Mouse (Mus musculus) ovary, adult 18-20 months (tissue): Measurements from ENCODE around the gene Olfr1509.
"Not testable (repeated sequence)": the region's sequence is repeated elsewhere in the genome, so short reads cannot be mapped to it uniquely, and the experiment has no call there.

Source experiments
- DNase-seq: peaks from one replicate; pipeline ENCODE4 v3.0.0; 2022; ENCODE audit warnings: low spot score, mixed read lengths

The Olfr1509 gene

DNA sequence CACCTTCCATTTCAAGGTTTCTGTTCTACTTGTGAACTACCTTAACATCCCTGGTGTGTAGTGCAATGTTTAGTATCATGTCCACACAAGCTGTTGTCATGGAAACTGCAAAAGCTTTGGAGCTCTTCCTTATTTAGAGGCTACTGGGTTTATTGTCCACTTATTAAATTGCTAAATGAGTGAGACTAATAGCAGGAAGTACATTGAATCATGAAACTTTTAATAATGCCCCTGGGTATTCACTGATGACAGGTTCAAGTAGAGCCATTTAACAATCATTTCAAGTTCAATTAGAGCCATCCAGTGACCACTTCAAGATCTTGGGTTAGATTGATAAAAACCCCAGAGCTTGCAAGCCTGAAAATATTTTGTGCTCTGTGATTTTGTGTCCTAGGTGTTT lies at the start of gene Olfr1509:
TSS of gene Olfr1509 (plus strand) at position 301 of the 400 bp plus-strand sequence.
- DNase-seq = no peak

- no peak for DNase-seq
Observed at GRCm38 (mm10) chr14:52397279-52397678, 45.5 kb upstream of the Olfr1509 start, which contains the start of gene Olfr1511. Gene Olfr1511 (minus strand): TSS chr14:52397379.

DNA sequence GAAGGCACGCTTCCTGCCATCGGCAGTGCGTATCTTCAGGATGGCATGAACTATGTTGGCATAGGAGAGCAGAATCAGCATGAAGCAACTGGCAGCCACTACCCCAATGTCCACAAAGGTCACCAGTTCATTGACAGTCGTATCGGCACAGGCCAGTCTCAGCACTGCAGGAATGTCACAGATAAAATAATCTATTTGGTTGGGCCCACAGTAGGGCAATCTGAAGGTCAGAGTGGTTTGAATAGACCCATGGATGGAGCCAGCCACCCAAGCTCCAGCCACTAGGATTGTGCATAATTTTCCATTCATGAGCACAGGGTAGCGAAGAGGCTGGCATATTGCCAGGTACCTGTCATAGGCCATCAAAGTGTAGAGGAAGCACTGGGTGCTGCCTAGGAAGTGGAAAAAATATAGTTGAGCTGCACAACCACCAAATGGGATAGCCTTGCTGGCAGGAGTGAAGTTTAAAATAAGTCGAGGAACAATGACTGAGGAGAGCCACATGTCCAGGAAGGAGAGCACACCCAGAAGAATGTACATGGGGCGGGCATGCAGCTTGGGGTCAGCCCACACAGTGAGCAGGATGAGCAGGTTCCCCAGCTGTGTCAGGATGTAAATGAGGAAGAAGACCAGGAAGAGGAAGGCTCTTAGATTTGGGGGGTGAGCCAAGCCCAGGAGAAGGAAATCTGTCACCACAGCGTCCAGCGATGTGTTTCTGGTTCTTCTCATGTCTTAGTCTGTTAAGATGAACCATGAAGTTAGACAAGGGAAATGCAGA lies 32.5 kb upstream of the Olfr1509 start:
- DNase-seq = not testable (repeated sequence)

- DNase-seq = no peak
Observed at GRCm38 (mm10) chr14:52414273-52414672, 28.5 kb upstream of the Olfr1509 start, which contains the start of gene Olfr1510. Gene Olfr1510 (minus strand): TSS chr14:52414373.

DNA sequence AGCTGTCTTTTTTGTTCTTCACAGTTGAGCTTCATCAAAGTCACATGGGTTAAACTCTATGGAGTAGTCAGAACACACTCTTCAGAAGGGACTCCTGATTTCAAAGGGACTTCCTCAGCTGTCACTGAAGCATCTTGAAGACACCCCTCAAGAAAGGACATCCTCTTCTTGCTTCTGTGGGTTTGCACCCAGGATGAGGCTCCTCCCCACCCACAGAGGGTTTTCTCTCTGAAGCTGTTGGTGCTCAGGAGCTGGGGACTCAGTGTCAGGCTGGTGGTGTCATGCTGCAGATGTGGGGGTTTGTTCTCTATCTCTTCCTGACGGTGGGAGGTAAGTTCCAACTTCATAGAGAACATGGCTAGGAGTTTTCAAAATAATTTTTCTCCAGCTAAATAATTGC lies 15.1 kb upstream of the Olfr1509 start:
- DNase-seq = no peak

- DNase-seq = no peak
Observed at GRCm38 (mm10) chr14:52451138-52451537, 8.3 kb downstream of the Olfr1509 start.

DNA sequence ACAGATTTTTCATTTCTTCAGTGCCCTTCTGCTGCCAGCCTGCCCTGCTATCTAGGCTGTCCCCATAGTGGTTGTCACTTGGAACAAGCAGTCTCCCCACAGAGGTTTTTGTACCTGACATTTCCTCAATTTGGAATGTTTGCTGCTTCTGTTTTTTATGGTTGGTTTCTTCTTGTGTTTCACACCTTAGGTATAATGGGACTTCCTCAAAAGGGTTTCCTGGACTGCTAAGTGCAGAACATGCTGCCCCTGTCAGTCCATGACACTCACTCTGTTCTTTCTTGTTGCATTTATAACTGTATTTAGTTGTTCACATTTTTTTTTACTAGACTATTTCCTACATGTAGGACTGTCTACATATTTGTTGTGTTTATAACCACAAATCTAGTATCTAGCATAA lies 19.1 kb downstream of the Olfr1509 start:
- no peak for DNase-seq

DNA sequence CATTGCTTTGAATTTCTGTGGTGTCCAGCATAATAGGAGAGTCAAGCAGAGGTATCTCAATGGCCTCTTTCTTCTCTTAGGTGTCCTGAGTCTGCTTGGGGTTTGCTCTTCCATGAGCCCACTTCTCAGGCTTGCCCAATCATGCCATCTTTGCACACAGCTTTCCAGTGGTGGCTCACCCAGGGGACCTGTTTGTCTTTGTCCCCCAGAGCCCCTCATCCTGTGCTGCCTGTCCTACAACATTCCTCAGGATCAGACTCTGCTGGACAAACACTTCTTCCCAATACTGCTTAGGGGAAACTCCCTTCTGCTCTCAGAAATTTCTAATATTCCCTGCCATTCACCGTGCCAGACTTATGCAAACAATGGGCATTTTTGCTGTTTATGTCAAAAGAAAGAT lies 22.9 kb downstream of the Olfr1509 start:
- no peak for DNase-seq

DNA sequence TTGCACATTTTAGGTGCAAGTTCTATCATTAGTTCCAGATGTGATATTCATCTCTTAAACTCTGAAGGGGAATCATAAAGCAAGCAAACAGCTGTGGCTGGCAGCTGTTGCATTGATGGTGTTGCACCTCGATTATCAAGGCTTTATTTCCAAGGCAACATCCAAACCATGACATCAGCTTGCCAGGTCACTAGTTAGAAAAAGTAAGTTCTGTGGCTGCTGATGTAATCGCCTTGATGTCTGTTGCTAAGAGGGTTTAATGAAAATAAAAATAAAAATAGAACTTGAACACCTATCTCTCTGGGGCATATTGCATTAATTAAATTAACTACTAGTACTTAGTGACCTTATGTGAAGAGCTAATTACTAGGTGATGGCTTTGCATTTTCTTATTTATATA lies 24.6 kb downstream of the Olfr1509 start, which contains the start of gene Olfr1508:
TSS of gene Olfr1508 (minus strand) at position 101 of the 400 bp plus-strand sequence.
- DNase-seq = no peak

DNA sequence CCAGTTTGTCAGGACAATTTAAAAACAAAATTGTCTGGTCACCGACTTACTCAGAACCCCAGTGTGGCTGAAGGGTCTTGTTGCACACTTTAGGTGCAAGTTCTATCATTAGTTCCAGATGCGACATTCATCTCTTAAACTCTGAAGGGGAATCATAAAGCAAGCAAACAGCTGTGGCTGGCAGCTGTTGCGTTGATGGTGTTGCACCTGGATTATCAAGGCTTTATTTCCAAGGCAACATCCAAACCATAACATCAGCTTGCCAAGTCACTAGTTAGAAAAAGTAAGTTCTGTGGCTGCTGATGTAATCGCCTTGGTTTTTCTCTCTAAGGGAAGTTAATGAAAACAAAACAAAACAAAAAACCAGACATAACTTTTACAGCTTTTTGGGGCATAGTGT lies 52.7 kb downstream of the Olfr1509 start, which contains the start of gene Olfr1507:
TSS of gene Olfr1507 (minus strand) at position 234 of the 400 bp plus-strand sequence.
- no peak for DNase-seq
